Mouse (Mus musculus): ENCODE results near the gene Mfrp.

The Mfrp gene

GRCm38 (mm10) chr9:44078136-44078797 is 23.3 kb upstream of the Mfrp start:
- DNase-seq (ENCODE audit: low read depth, low spot score) = peak; percentile 72

GRCm38 (mm10) chr9:44078955-44079756 is 22.4 kb upstream of the Mfrp start:
- DNase-seq (ENCODE audit: low read depth, low spot score) = peak; percentile 99

- peak; percentile 8 for DNase-seq (ENCODE audit: low read depth, low spot score)
These were observed 21.3 kb upstream of the Mfrp start for GRCm38 (mm10) chr9:44079997-44080780.

GRCm38 (mm10) chr9:44080953-44081352 is 20.6 kb upstream of the Mfrp start:
- no peak for DNase-seq (ENCODE audit: low read depth, low spot score)

DNA sequence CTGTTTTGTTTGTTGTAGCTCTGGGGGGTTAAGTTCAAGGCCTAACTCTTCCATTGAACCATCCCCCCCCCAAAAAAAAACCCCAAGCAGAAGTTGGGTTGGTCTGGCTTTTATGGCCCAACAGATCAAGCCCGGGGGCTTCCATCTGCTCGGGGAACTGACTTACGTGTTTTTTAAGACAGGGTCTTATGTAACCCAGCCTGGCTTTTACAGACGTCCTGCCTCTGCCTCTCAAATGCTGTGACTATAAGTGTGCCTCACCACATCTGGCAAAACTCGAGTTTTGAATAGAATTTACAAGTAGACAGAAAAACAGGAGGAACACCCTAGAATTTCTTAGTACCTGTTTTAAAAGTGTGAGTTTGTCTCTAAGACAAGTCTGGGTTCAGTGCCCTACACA is 19.9 kb upstream of the Mfrp start:
- no peak for DNase-seq (ENCODE audit: low read depth, low spot score)

- DNase-seq (ENCODE audit: low read depth, low spot score) = no peak
These were observed 19.3 kb upstream of the Mfrp start for GRCm38 (mm10) chr9:44082266-44082665.

DNA sequence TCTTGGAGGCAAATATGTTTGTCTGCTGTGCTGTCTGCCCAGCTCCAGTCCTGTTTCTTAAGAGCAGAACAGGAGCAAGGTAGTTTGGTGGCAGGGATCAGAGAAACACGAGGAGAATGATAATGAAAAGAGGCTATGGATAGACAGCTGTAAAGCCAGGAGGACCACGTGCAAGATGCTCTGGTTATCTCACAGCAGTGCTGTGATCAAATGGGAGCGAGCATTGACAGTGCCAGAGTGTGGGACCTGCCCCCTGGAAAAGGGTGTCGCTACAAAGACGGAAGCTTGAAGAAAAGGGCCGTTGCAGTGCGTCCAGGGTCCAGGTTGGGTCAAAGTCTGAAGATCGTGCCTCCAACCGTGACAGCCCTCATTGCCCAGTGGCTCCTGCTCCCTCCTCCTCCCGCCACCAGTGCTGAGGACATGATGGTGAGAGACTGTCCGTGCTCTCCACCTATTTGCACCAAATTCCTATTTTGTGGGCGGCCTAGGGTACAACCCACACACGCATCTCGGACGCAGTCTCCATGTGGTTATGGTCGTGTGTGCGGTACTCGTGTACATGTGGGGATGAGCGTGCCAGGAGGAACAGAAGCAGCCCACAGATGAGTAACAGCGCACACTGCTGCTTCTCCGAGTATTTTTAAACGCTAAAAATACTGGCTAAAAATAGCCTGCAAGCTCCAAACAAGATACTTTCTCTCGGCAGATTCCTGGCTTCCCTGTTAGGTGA is 18.0 kb upstream of the Mfrp start:
- peak; percentile 86 for DNase-seq (ENCODE audit: low read depth, low spot score)

- no peak for DNase-seq (ENCODE audit: low read depth, low spot score)
These were observed 17.3 kb upstream of the Mfrp start for GRCm38 (mm10) chr9:44084236-44084635.

- DNase-seq (ENCODE audit: low read depth, low spot score) = peak; percentile 91
These were observed 16.8 kb upstream of the Mfrp start for GRCm38 (mm10) chr9:44084659-44085229.

GRCm38 (mm10) chr9:44085276-44085675 is 16.3 kb upstream of the Mfrp start:
- DNase-seq (ENCODE audit: low read depth, low spot score) = no peak

DNA sequence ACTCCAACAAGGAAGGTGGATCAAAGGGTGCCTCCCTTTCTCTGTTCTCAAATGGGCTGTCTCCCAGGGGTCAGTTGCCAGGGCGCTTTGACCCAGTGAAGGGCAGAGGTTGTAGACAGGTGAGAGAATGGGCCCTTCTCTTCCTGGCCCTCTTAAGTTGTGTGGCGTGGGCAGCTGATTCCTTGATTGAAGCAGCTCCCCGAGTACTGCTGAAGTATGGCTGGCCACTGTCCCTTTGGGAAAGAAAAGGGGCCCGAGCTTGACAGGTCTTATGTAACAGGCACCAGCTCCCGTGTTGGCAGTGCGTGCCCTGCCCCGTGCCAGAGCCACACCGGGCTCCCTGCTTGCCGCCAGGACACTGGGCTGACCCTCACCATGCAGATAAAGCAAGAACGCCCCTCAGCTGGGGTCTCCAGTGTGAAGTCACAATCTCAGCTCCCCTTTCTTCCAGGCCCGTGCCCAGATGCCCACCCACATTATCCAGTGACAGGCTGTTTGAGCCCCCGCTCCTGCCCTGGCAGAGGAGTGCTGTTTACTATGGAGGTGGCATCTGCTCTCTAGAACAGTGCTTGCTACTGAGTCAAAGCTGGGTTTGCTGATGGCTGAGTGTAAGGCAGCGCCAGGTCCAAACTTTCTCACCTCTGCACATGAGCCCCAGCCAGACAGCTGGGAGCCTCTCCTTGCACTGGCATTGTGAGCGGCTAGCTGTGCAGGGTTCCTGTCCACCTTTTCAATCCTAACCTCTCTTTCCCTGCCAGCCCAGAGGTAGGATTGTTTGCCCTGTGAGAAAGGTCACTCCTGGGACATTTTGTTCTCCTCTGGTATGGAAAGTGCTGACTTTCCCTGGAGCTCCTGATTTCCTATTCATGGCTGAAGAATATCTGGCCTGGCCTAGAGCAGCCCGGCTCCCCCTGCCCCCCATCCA is 15.5 kb upstream of the Mfrp start:
- peak; percentile 92 for DNase-seq (ENCODE audit: low read depth, low spot score)

DNA sequence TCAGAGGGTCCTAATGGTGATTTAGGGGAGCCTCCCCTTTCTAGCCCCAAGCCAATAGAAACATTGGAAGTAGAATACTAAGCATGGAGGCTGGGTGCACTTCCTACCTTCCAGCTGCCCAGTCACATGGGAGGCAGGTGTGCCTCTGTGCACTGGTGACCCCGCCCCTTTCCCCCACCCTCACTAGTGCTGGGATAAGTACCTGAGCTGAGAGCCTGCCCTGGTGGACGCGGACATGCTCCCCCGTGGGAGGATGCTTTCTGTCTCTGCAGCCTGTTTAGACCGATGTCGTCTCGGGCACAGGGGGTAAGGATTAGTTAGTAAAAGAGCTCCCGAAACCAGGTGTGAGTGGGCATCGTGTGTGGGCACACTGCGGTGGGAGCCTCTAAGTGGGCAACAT is 14.6 kb upstream of the Mfrp start:
- peak; percentile 81 for DNase-seq (ENCODE audit: low read depth, low spot score)

GRCm38 (mm10) chr9:44087761-44088455 is 13.6 kb upstream of the Mfrp start:
- peak; percentile 92 for DNase-seq (ENCODE audit: low read depth, low spot score)

DNA sequence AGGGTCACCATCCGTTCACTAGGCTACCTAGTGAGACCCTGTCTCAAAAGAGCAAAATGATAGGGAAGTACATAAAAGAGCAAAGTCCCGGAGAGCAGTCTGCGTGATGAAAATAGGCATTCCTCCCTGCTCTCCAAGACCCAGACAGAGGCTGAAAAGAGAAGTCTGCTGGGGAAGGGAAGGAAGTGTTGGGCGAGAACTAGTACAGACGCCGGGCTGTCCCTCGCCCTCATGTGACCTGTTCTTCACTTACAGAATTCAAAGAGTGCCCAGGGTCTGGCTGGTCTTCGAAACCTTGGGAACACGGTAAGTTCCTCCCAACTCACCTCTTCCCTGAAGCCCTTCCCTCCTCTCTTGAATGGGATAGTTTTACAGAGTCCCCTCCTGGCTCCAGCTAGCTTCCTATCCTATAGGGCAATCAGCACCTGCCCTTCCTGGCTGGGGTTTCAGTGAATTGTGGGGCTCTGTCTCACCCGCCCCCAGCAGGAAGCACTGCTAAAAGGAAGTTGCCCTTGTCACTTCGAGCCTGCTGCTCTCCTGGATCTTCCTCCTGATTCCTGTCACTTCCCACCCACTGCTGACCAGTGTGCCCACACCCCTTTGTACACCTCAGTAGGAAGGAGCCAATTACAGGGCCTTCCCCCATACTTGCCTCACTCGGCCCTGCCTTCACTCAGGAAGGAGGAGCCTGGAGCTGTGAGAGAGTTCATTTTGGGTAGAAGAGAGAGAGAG is 12.5 kb upstream of the Mfrp start:
- DNase-seq (ENCODE audit: low read depth, low spot score) = no peak

DNA sequence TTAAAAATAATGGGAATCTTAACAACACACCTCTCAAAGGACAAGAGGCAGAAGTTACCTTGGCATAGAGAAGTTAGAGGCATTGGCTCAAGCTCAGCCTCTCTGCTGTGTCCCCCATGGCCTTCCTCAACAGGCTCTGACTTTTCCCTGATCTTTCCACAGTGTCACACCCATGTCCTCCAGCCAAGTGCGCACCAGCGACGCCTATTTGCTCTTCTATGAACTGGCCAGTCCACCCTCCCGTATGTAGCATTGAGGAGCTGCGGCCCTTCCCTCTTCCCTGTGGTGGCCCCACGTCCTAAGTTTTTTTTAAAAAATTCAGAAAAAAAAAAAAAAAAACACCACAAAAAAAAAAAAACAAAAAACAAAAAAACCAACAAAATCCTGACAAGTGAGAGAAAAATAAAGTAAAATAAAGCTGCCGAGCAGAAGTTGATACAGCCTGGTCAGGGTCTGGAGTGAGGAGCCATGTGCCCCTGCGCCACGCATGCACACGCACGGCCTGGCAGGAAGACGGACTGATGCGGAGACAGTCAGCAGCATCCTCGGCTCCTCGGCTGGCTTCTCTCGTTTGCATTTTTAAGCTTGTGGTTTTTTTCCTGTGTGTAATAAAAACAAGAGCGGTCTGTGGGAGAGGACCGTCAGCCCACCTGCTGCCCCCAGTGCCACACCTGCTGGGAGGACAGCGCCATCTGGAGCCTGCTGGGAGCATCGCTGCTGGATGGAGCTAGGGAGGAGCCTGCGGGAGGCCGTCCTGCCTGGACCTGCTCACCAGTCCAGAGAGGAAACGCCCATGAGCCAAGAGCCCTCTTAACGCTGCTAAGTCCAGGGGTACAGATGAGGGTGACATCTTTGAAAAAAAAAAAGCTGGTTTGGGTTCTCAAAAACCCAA is 7.7 kb upstream of the Mfrp start:
- peak; percentile 73 for DNase-seq (ENCODE audit: low read depth, low spot score)

GRCm38 (mm10) chr9:44094737-44095136 is 6.8 kb upstream of the Mfrp start:
- DNase-seq (ENCODE audit: low read depth, low spot score) = no peak

GRCm38 (mm10) chr9:44095781-44096180 is 5.7 kb upstream of the Mfrp start:
- no peak for DNase-seq (ENCODE audit: low read depth, low spot score)

- peak; percentile 65 for DNase-seq (ENCODE audit: low read depth, low spot score)
These were observed 5.0 kb upstream of the Mfrp start for GRCm38 (mm10) chr9:44096536-44096935.

All from skeletal muscle tissue, adult 2 months (tissue).